ENCODE assay signal across 12 mouse cellular contexts in the genomic region with DNA sequence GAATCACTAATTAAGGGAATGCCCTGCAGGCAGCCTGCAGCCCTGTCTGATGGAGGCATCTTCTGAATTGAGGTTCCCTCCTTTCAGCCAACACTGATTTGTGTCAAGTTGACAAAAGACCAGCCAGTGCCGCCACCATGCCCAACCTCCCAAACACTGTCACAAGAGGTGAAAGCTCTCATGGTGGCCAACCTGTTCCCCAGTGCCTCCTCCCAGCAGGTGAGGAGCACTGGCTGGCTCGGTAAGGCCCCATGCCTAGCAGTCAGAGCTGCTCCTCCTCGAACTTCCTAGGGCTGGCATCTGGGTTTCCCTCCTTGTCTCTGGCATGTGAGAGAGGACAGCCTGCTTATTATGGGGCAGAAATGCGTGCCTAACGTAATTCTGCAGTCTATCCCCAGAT. TPM values are rescaled to one million over a fixed set of nuclear protein-coding genes. Genes with fewer than 3 reads are reported as not detected.
DNase-seq lines count a peak whose midpoint lies in the region; ATAC-seq and TF ChIP-seq lines count a peak whose summit lies in the region.
"Had no signal": no experiment of that assay in that cellular context is flagged by ENCODE, and none has a peak within 500 bp of the region (broad histone marks: within the 10 kb centered on the region; RNA-seq: fewer than 3 reads in every experiment).

No protein-coding gene starts in this region.

- H3K4me3 ChIP-seq in cerebellum, adult 2 months (replicated peaks; ENCODE audit: insufficient read depth, low read depth, low read length): no peak overlapping the region
- no peak overlapping the region for H3K4me3 ChIP-seq in heart, postnatal 0 days (ENCODE audit: low read depth, low read length)
- no peak overlapping the region for H3K4me3 ChIP-seq in lung, postnatal 0 days (ENCODE audit: low read depth, low read length)
- no peak overlapping the region for H3K4me3 ChIP-seq in stomach, postnatal 0 days (ENCODE audit: low read depth, low read length)
- H3K4me3 ChIP-seq: liver, embryonic 15.5 days had no signal

- DNase-seq in cerebellum, adult 2 months: peak in 1 of 2 experiments; percentile 38
- DNase-seq in cerebellum, adult 8-10 months: no peak
- DNase-seq in heart, postnatal 0 days (ENCODE audit: low spot score): no peak
- no peak for DNase-seq in heart, adult 9 months (ENCODE audit: low spot score in 2 of 2)
- DNase-seq in lung, postnatal 0 days (ENCODE audit: low spot score): no peak
- DNase-seq in lung, postnatal 14 days: no peak
- DNase-seq in stomach, postnatal 0 days (ENCODE audit: low spot score): no peak
- DNase-seq in urinary bladder, postnatal 36 days (ENCODE audit: low spot score in 2 of 2): no peak

- no peak for ATAC-seq in heart, postnatal 0 days (ENCODE audit: insufficient read depth, low read depth)
- no peak for ATAC-seq in lung, postnatal 0 days
- ATAC-seq in stomach, postnatal 0 days (ENCODE audit: low FRiP score, low TSS enrichment): no peak

- no peak overlapping the region for H3K4me2 ChIP-seq in heart, postnatal 0 days (ENCODE audit: low read depth, low read length)
- no peak overlapping the region for H3K4me2 ChIP-seq in lung, postnatal 0 days (replicated peaks; ENCODE audit: low read depth, low read length)
- no peak overlapping the region for H3K4me2 ChIP-seq in stomach, postnatal 0 days (replicated peaks; ENCODE audit: low read depth)
- H3K4me2 ChIP-seq: liver, embryonic 15.5 days had no signal

- H3K4me1 ChIP-seq in cerebellum, adult 2 months (ENCODE audit: control insufficient read depth, insufficient read depth, low read length): peaks cover 28% of the 10 kb centered on the region
- peaks cover 44% of the 10 kb centered on the region for H3K4me1 ChIP-seq in heart, postnatal 0 days (ENCODE audit: control insufficient read depth, insufficient read depth)
- H3K4me1 ChIP-seq in lung, postnatal 0 days (ENCODE audit: insufficient read depth, low read depth, low read length): peaks cover 33% of the 10 kb centered on the region
- peaks cover 18% of the 10 kb centered on the region for H3K4me1 ChIP-seq in stomach, postnatal 0 days (replicated peaks; ENCODE audit: control insufficient read depth, insufficient read depth)

- no peaks in the 10 kb centered on the region for H3K9me3 ChIP-seq in heart, postnatal 0 days (replicated peaks; ENCODE audit: control insufficient read depth, low read length)
- H3K9me3 ChIP-seq in lung, postnatal 0 days (ENCODE audit: low read length): no peaks in the 10 kb centered on the region
- H3K9me3 ChIP-seq in stomach, postnatal 0 days (ENCODE audit: control insufficient read depth, low read length): no peaks in the 10 kb centered on the region
- H3K9me3 ChIP-seq: liver, embryonic 15.5 days had no signal

- no peak overlapping the region for H3K9ac ChIP-seq in heart, postnatal 0 days (replicated peaks; ENCODE audit: low read depth, low read length)
- no peak overlapping the region for H3K9ac ChIP-seq in lung, postnatal 0 days (replicated peaks; ENCODE audit: low read depth)
- H3K9ac ChIP-seq in stomach, postnatal 0 days (ENCODE audit: low read length): no peak overlapping the region
- H3K9ac ChIP-seq: liver, embryonic 15.5 days had no signal

- no peak for TF ChIP-seq CTCF in cerebellum, adult 2 months (IDR thresholded peaks at IDR 0.05; ENCODE audit: borderline replicate concordance, insufficient read depth, low read depth, low read length)
- no peak for TF ChIP-seq CTCF in heart, postnatal 0 days (IDR thresholded peaks at IDR 0.05; ENCODE audit: low read depth)
- no peak for TF ChIP-seq CTCF in lung, postnatal 0 days (IDR thresholded peaks at IDR 0.05)
- no peak for TF ChIP-seq CTCF in stomach, postnatal 0 days (IDR thresholded peaks at IDR 0.05; ENCODE audit: low read depth)

- peaks cover 8% of the 10 kb centered on the region for H3K36me3 ChIP-seq in heart, postnatal 0 days (replicated peaks; ENCODE audit: control insufficient read depth, insufficient read depth, low read length)
- H3K36me3 ChIP-seq in lung, postnatal 0 days (ENCODE audit: insufficient read depth, low read length): no peaks in the 10 kb centered on the region
- no peaks in the 10 kb centered on the region; the same call in 1 of the 2 replicates for H3K36me3 ChIP-seq in stomach, postnatal 0 days (ENCODE audit: control insufficient read depth, insufficient read depth, low read length)

- H3K27me3 ChIP-seq in cerebellum, adult 2 months (ENCODE audit: control insufficient read depth, insufficient read depth, low read length): no peaks in the 10 kb centered on the region
- H3K27me3 ChIP-seq in heart, postnatal 0 days (ENCODE audit: control insufficient read depth, insufficient read depth, low read length): no peaks in the 10 kb centered on the region
- H3K27me3 ChIP-seq in lung, postnatal 0 days (replicated peaks; ENCODE audit: insufficient read depth, low read length): no peaks in the 10 kb centered on the region
- no peaks in the 10 kb centered on the region for H3K27me3 ChIP-seq in stomach, postnatal 0 days (ENCODE audit: control insufficient read depth, insufficient read depth, low read length)

- H3K27ac ChIP-seq in cerebellum, adult 2 months (ENCODE audit: insufficient read depth, low read length): peak overlapping the region; percentile 65
- H3K27ac ChIP-seq in heart, postnatal 0 days (ENCODE audit: low read depth): peak overlapping the region; percentile 47; the same call in 1 of the 2 replicates
- peak overlapping the region; percentile 59 for H3K27ac ChIP-seq in lung, postnatal 0 days (ENCODE audit: low read length)
- H3K27ac ChIP-seq in stomach, postnatal 0 days (replicated peaks): peak overlapping the region; percentile 70
- H3K27ac ChIP-seq: liver, embryonic 15.5 days had no signal

- TF ChIP-seq POLR2A in cerebellum, adult 2 months (IDR thresholded peaks at IDR 0.05; ENCODE audit: borderline replicate concordance, insufficient read depth, low read length): no peak

- WGBS in cerebellum, adult 2 months: 11% methylated on average over 5 of the region's 5 CpGs
- 71% methylated on average over 5 of the region's 5 CpGs for WGBS in heart, postnatal 0 days
- 84% methylated on average over 5 of the region's 5 CpGs for WGBS in lung, postnatal 0 days
- 81% methylated on average over 5 of the region's 5 CpGs for WGBS in stomach, postnatal 0 days

- TF ChIP-seq EP300 in heart, postnatal 0 days (IDR thresholded peaks at IDR 0.05; ENCODE audit: low read depth): no peak
- no peak for TF ChIP-seq EP300 in lung, postnatal 0 days (IDR thresholded peaks at IDR 0.05)
- no peak for TF ChIP-seq EP300 in stomach, postnatal 0 days (optimal IDR thresholded peaks at IDR 0.05)

RNA-seq across cellular contexts. Expression of a gene that starts 15.1 kb away (rescaled TPM):
- 23.8 and 25.2 TPM in 2 replicates for polyA plus RNA-seq in cerebellum, adult 2 months (2012; rRNA removed)
- 15.7 and 17.4 TPM in 2 replicates for total RNA-seq in heart, postnatal 0 days (2014; rRNA removed; ENCODE audit: low replicate concordance)
- 8.8 and 9.5 TPM in 2 replicates for polyA plus RNA-seq in heart, postnatal 0 days (2015; fragmentation: Nextera tagmentation; extraction: Ambion mirVana)
- 21.3 and 23.2 TPM in 2 replicates for polyA plus RNA-seq in lung, postnatal 0 days (2015; fragmentation: Nextera tagmentation; extraction: Ambion mirVana)
- 7.9 and 8.1 TPM in 2 replicates for polyA plus RNA-seq in stomach, postnatal 0 days (2015; fragmentation: Nextera tagmentation; extraction: Ambion mirVana)
- total RNA-seq: common myeloid progenitor, adult 5-6 weeks had no signal

RNA-seq across cellular contexts. Expression of a gene that starts 24.3 kb away (rescaled TPM):
- 16.8 and 19.7 TPM in 2 replicates for polyA plus RNA-seq in cerebellum, adult 2 months (2012; rRNA removed)
- total RNA-seq in heart, postnatal 0 days (2014; rRNA removed; ENCODE audit: low replicate concordance): 44.7 and 64.3 TPM in 2 replicates
- polyA plus RNA-seq in heart, postnatal 0 days (2015; fragmentation: Nextera tagmentation; extraction: Ambion mirVana): 32.7 and 34.1 TPM in 2 replicates
- polyA plus RNA-seq in lung, postnatal 0 days (2015; fragmentation: Nextera tagmentation; extraction: Ambion mirVana): 16.6 and 20.7 TPM in 2 replicates
- polyA plus RNA-seq in stomach, postnatal 0 days (2015; fragmentation: Nextera tagmentation; extraction: Ambion mirVana): 20.4 and 21.2 TPM in 2 replicates

RNA-seq across cellular contexts. Expression of a gene that starts 26.9 kb away (rescaled TPM):
- polyA plus RNA-seq in cerebellum, adult 2 months (2012; rRNA removed): 136 and 141 TPM in 2 replicates
- total RNA-seq in heart, postnatal 0 days (2014; rRNA removed; ENCODE audit: low replicate concordance): 57.8 and 91.8 TPM in 2 replicates
- polyA plus RNA-seq in heart, postnatal 0 days (2015; fragmentation: Nextera tagmentation; extraction: Ambion mirVana): 60.5 and 61.4 TPM in 2 replicates
- polyA plus RNA-seq in lung, postnatal 0 days (2015; fragmentation: Nextera tagmentation; extraction: Ambion mirVana): 77.7 and 78.0 TPM in 2 replicates
- polyA plus RNA-seq in stomach, postnatal 0 days (2015; fragmentation: Nextera tagmentation; extraction: Ambion mirVana): 47.0 and 54.9 TPM in 2 replicates

RNA-seq across cellular contexts. Expression of a gene that starts 45.8 kb away (rescaled TPM):
- polyA plus RNA-seq in cerebellum, adult 2 months (2012; rRNA removed): 5.1 and 5.6 TPM in 2 replicates
- total RNA-seq in heart, postnatal 0 days (2014; rRNA removed; ENCODE audit: low replicate concordance): 0.81 and 3.3 TPM in 2 replicates
- 0.85 and 0.91 TPM in 2 replicates for polyA plus RNA-seq in heart, postnatal 0 days (2015; fragmentation: Nextera tagmentation; extraction: Ambion mirVana)
- 1.3 and 1.5 TPM in 2 replicates for polyA plus RNA-seq in lung, postnatal 0 days (2015; fragmentation: Nextera tagmentation; extraction: Ambion mirVana)
- polyA plus RNA-seq in stomach, postnatal 0 days (2015; fragmentation: Nextera tagmentation; extraction: Ambion mirVana): 0.77 and 1.0 TPM in 2 replicates

RNA-seq across cellular contexts. Expression of a gene that starts 46.2 kb away (rescaled TPM):
- polyA plus RNA-seq in cerebellum, adult 2 months (2012; rRNA removed): not detected in 2 replicates
- not detected in 2 replicates for total RNA-seq in heart, postnatal 0 days (2014; rRNA removed; ENCODE audit: low replicate concordance)
- polyA plus RNA-seq in heart, postnatal 0 days (2015; fragmentation: Nextera tagmentation; extraction: Ambion mirVana): not detected in 2 replicates
- not detected in 2 replicates for polyA plus RNA-seq in lung, postnatal 0 days (2015; fragmentation: Nextera tagmentation; extraction: Ambion mirVana)
- not detected in 2 replicates for polyA plus RNA-seq in stomach, postnatal 0 days (2015; fragmentation: Nextera tagmentation; extraction: Ambion mirVana)
- total RNA-seq: adrenal gland, adult 2 months; common myeloid progenitor, adult 5-6 weeks had no signal
- polyA plus RNA-seq: adrenal gland, adult 2 months; midbrain, embryonic 14.5 days had no signal
